10 mouse cellular contexts compared by ENCODE assay signal in the genomic region with DNA sequence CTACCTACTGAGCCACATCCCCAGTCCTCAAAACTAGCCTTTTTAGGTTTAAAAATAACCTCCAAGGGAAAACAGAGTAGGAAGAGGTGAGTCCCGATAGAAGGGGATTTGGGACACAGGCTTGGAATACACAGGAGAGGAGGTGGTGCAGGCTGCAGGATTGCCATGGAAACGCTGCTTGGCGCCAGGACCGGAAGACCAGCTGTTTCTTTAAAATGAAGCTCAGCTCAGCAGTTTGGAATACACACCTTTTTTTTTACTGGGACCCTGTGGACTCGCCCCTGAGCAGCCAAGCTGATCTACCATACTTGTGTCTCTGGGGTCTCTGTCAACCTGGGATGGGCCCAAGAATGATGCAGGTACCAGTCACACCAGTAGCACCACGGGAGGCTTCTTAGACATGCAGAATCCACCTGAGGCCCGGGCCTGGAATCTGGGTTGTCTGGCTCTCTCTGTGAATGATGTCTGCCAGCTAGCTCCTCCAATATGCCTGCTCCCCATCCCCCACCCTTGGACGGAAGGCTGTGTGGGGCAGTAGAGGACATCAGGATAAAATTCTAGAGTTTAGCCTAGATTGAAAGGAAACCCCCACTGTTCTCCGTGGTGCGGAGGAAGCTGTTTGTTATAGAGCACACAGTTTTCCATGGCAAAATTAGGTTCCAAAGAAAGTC. TPM values are rescaled to one million over a fixed set of nuclear protein-coding genes. Genes with fewer than 3 reads are reported as not detected.
A peak's percentile ranks its signal among the peaks of the same experiment; 100 is the strongest.
DNase-seq lines count a peak whose midpoint lies in the region; ATAC-seq lines count a peak whose summit lies in the region.
"Had no signal": no experiment of that assay in that cellular context is flagged by ENCODE, and none has a peak within 500 bp of the region (broad histone marks: within the 10 kb centered on the region; RNA-seq: fewer than 3 reads in every experiment).

No protein-coding gene starts in this region.

- H3K9me3 ChIP-seq in hindbrain, embryonic 11.5 days (ENCODE audit: control insufficient read depth, low read length), result no peaks in the 10 kb centered on the region
- no peaks in the 10 kb centered on the region for H3K9me3 ChIP-seq in hindbrain, embryonic 10.5 days
- H3K9me3 ChIP-seq in forebrain, embryonic 12.5 days, result no peaks in the 10 kb centered on the region
- no peaks in the 10 kb centered on the region for H3K9me3 ChIP-seq in neural tube, embryonic 15.5 days (replicated peaks)
- H3K9me3 ChIP-seq: limb, embryonic 15.5 days had no signal

- H3K36me3 ChIP-seq in hindbrain, embryonic 11.5 days (ENCODE audit: control insufficient read depth, insufficient read depth, low read length), result no peaks in the 10 kb centered on the region
- H3K36me3 ChIP-seq in hindbrain, embryonic 10.5 days, result no peaks in the 10 kb centered on the region
- H3K36me3 ChIP-seq in forebrain, embryonic 12.5 days (replicated peaks), result no peaks in the 10 kb centered on the region
- H3K36me3 ChIP-seq in neural tube, embryonic 15.5 days, result no peaks in the 10 kb centered on the region
- H3K36me3 ChIP-seq: limb, embryonic 15.5 days had no signal

- H3K4me1 ChIP-seq in hindbrain, embryonic 11.5 days (replicated peaks; ENCODE audit: control insufficient read depth, insufficient read depth, low read length), result no peaks in the 10 kb centered on the region
- peaks cover 27% of the 10 kb centered on the region for H3K4me1 ChIP-seq in hindbrain, embryonic 10.5 days (replicated peaks)
- H3K4me1 ChIP-seq in forebrain, embryonic 12.5 days, result peaks cover 15% of the 10 kb centered on the region
- peaks cover 12% of the 10 kb centered on the region for H3K4me1 ChIP-seq in neural tube, embryonic 15.5 days

- H3K4me2 ChIP-seq in hindbrain, embryonic 11.5 days (replicated peaks; ENCODE audit: low read depth, low read length), result no peak overlapping the region
- no peak overlapping the region for H3K4me2 ChIP-seq in forebrain, embryonic 12.5 days
- 0 out of 2 replicates have a peak overlapping the region, but pooled peaks have one; percentile 2 for H3K4me2 ChIP-seq in neural tube, embryonic 15.5 days
- H3K4me2 ChIP-seq: limb, embryonic 15.5 days had no signal

- no peaks in the 10 kb centered on the region for H3K27me3 ChIP-seq in hindbrain, embryonic 11.5 days (ENCODE audit: control insufficient read depth, insufficient read depth, low read length)
- no peaks in the 10 kb centered on the region for H3K27me3 ChIP-seq in hindbrain, embryonic 10.5 days (ENCODE audit: insufficient read depth, poor library complexity, severe bottlenecking)
- no peaks in the 10 kb centered on the region for H3K27me3 ChIP-seq in forebrain, embryonic 12.5 days
- H3K27me3 ChIP-seq in neural tube, embryonic 15.5 days (replicated peaks), result no peaks in the 10 kb centered on the region
- H3K27me3 ChIP-seq: limb, embryonic 15.5 days had no signal

- WGBS in hindbrain, embryonic 11.5 days, result 21% methylated on average over 10 of the region's 10 CpGs
- WGBS in hindbrain, embryonic 10.5 days, result 23% methylated on average over 10 of the region's 10 CpGs
- 17% methylated on average over 10 of the region's 10 CpGs for WGBS in forebrain, embryonic 12.5 days
- WGBS in neural tube, embryonic 15.5 days, result 20% methylated on average over 10 of the region's 10 CpGs

- peak overlapping the region; percentile 17; the same call in 1 of the 2 replicates for H3K27ac ChIP-seq in hindbrain, embryonic 11.5 days (ENCODE audit: low read depth, low read length)
- H3K27ac ChIP-seq in hindbrain, embryonic 10.5 days, result no peak overlapping the region
- peak overlapping the region; percentile 63 for H3K27ac ChIP-seq in forebrain, embryonic 12.5 days
- H3K27ac ChIP-seq in neural tube, embryonic 15.5 days (replicated peaks), result no peak overlapping the region; the same call in 1 of the 2 replicates
- H3K27ac ChIP-seq: limb, embryonic 15.5 days had no signal

- H3K9ac ChIP-seq in hindbrain, embryonic 11.5 days (ENCODE audit: low read depth, low read length), result no peak overlapping the region
- H3K9ac ChIP-seq in forebrain, embryonic 12.5 days, result no peak overlapping the region
- no peak overlapping the region for H3K9ac ChIP-seq in neural tube, embryonic 15.5 days (replicated peaks)
- H3K9ac ChIP-seq: limb, embryonic 15.5 days had no signal

- ATAC-seq in hindbrain, embryonic 11.5 days (ENCODE audit: low FRiP score), result no peak
- no peak for ATAC-seq in forebrain, embryonic 12.5 days (ENCODE audit: low FRiP score)
- ATAC-seq in neural tube, embryonic 15.5 days (ENCODE audit: low FRiP score), result no peak

- no peak for DNase-seq in hindbrain, embryonic 11.5 days (ENCODE audit: low spot score)
- no peak for DNase-seq in hindbrain, embryonic 10.5 days (ENCODE audit: low spot score)
- DNase-seq in layer of hippocampus, postnatal 36 days, result peak; percentile 59 to 66
- no peak for DNase-seq in ovary, postnatal 14 days (ENCODE audit: low spot score)
- no peak for DNase-seq in testis, postnatal 14 days (ENCODE audit: low spot score)
- DNase-seq in lung, postnatal 25 days (ENCODE audit: low spot score), result no peak
- DNase-seq: gastrocnemius, postnatal 14 days had no signal

- no peak overlapping the region for H3K4me3 ChIP-seq in hindbrain, embryonic 11.5 days (ENCODE audit: low read depth, low read length)
- H3K4me3 ChIP-seq in hindbrain, embryonic 10.5 days, result no peak overlapping the region
- no peak overlapping the region for H3K4me3 ChIP-seq in forebrain, embryonic 12.5 days (replicated peaks)
- no peak overlapping the region for H3K4me3 ChIP-seq in neural tube, embryonic 15.5 days (replicated peaks)
- H3K4me3 ChIP-seq: limb, embryonic 15.5 days had no signal

RNA-seq across cellular contexts. Expression of gene Syt13, which starts 19.5 kb away (rescaled TPM):
- 15.4 and 25.0 TPM in 2 replicates for polyA plus RNA-seq in hindbrain, embryonic 11.5 days (2014; fragmentation: Nextera tagmentation; extraction: Ambion mirVana)
- 20.1 and 20.4 TPM in 2 replicates for polyA plus RNA-seq in hindbrain, embryonic 10.5 days (2016; fragmentation: Nextera tagmentation; extraction: Ambion mirVana)
- 13.8 and 15.4 TPM in 2 replicates for polyA plus RNA-seq in forebrain, embryonic 12.5 days (2016; fragmentation: Nextera tagmentation; extraction: Ambion mirVana)
- total RNA-seq in layer of hippocampus, postnatal 36 days (2021), result 100 to 1,000 TPM; 159 to 162 TPM
- 43.6 and 46.0 TPM in 2 replicates for polyA plus RNA-seq in neural tube, embryonic 15.5 days (2015; fragmentation: Nextera tagmentation; extraction: Ambion mirVana)

Comparison
In these comparisons a context has a peak if more than half of its experiments do, and no peak if none do; other contexts are left out.
1. H3K27ac ChIP-seq: peak in hindbrain, embryonic 11.5 days (single experiment) and forebrain, embryonic 12.5 days (single experiment); none in hindbrain, embryonic 10.5 days (single experiment) and neural tube, embryonic 15.5 days (single experiment).
2. DNase-seq: peak in layer of hippocampus, postnatal 36 days (2 of 2); none in hindbrain, embryonic 11.5 days (single experiment), hindbrain, embryonic 10.5 days (single experiment), ovary, postnatal 14 days (single experiment), testis, postnatal 14 days (single experiment) and lung, postnatal 25 days (single experiment).